Mouse (Mus musculus) hindbrain, embryonic 13.5 days (tissue): ENCODE measurements around the gene Tas2r143. TPM values are rescaled to one million over a fixed set of nuclear protein-coding genes. Genes with fewer than 3 reads are reported as not detected.

ENCODE experiments used
- ATAC-seq: fragments of 200-750 bp; cut with Nextera tagmentation; 2 replicates; pipeline ENCODE4 v1.8.0; 2017; ENCODE audit warnings: moderate TSS enrichment; ENCODE audit not compliant: low FRiP score
- H3K27ac ChIP-seq: fragments of 300-500 bp; sonication (generic); 2 replicates; pipeline ENCODE4 v1.5.1; 2015; ENCODE audit warnings: inconsistent platforms, mild to moderate bottlenecking, moderate library complexity
- H3K27me3 ChIP-seq: fragments of 300-500 bp; sonication (generic); 2 replicates; pipeline ENCODE4 v1.6.1; 2015; ENCODE audit warnings: mild to moderate bottlenecking, inconsistent platforms
- H3K36me3 ChIP-seq: fragments of 300-500 bp; sonication (generic); 2 replicates; pipeline ENCODE4 v1.6.1; 2015; ENCODE audit warnings: mild to moderate bottlenecking, inconsistent platforms
- H3K4me1 ChIP-seq: fragments of 300-500 bp; sonication (generic); replicated peaks from 2 replicates; pipeline ENCODE4 v1.6.1; 2015; ENCODE audit warnings: inconsistent platforms
- H3K4me2 ChIP-seq: fragments of 300-500 bp; sonication (generic); 2 replicates; pipeline ENCODE4 v1.6.1; 2015; ENCODE audit warnings: inconsistent platforms, mild to moderate bottlenecking, moderate library complexity
- H3K4me3 ChIP-seq: fragments of 300-500 bp; sonication (generic); 2 replicates; pipeline ENCODE4 v1.5.1; 2015; ENCODE audit warnings: mild to moderate bottlenecking, inconsistent platforms
- H3K9ac ChIP-seq: fragments of 300-500 bp; sonication (generic); 2 replicates; pipeline ENCODE4 v1.6.1; 2015; ENCODE audit warnings: mild to moderate bottlenecking, inconsistent platforms
- H3K9me3 ChIP-seq: fragments of 300-500 bp; sonication (generic); 2 replicates; pipeline ENCODE4 v1.6.1; 2016; ENCODE audit warnings: inconsistent platforms
- WGBS: fragments of 180-500 bp; shearing (Covaris S2); methylation state at CpG from one replicate; pipeline ENCODE4 v1.1.7; 2015; 5-methylcytosine and 5-hydroxymethylcytosine counted together
- polyA plus RNA-seq: library from polyadenylated mRNA; unstranded; fragments of >200 nt; fragmentation: Nextera tagmentation; extraction: Ambion mirVana; gene quantifications from 2 replicates; pipeline ENCODE4 v1.2.1, GENCODE M21; 2015

Tas2r143 gene
- polyA plus RNA-seq, 1 experiment from 2014 or later, result not detected

GRCm38 (mm10) chr6:42383360-42383759 lies 16.7 kb upstream of the Tas2r143 start:
- H3K36me3 ChIP-seq, result no peaks in the 10 kb centered on the region
- no peaks in the 10 kb centered on the region for H3K9me3 ChIP-seq
- WGBS, result 91% methylated on average over 5 of the region's 5 CpGs
- H3K4me2 ChIP-seq, result no peak overlapping the region
- no peaks in the 10 kb centered on the region for H3K4me1 ChIP-seq
- no peak overlapping the region for H3K4me3 ChIP-seq
- no peaks in the 10 kb centered on the region for H3K27me3 ChIP-seq
- H3K27ac ChIP-seq, result no peak overlapping the region
- no peak for ATAC-seq
- H3K9ac ChIP-seq, result no peak overlapping the region

GRCm38 (mm10) chr6:42385635-42386034 lies 14.4 kb upstream of the Tas2r143 start:
- Histone ChIP-seq H3K4me1 (no peaks in the 10 kb centered on the region), H3K27ac (no peak overlapping the region), H3K4me2 (no peak overlapping the region), H3K9ac (no peak overlapping the region), H3K4me3 (no peak overlapping the region), H3K27me3 (no peaks in the 10 kb centered on the region), H3K9me3 (no peaks in the 10 kb centered on the region), H3K36me3 (no peaks in the 10 kb centered on the region)
- ATAC-seq, result no peak
- WGBS, result 74% methylated on average over 4 of the region's 4 CpGs

GRCm38 (mm10) chr6:42391796-42392330 lies 8.2 kb upstream of the Tas2r143 start:
- no peak overlapping the region for H3K4me2 ChIP-seq
- no peaks in the 10 kb centered on the region for H3K9me3 ChIP-seq
- H3K4me1 ChIP-seq, result no peaks in the 10 kb centered on the region
- no peak overlapping the region for H3K4me3 ChIP-seq
- H3K36me3 ChIP-seq, result no peaks in the 10 kb centered on the region
- H3K27me3 ChIP-seq, result no peaks in the 10 kb centered on the region
- H3K9ac ChIP-seq, result no peak overlapping the region
- 67% methylated on average over 2 of the region's 2 CpGs for WGBS
- ATAC-seq, result no peak
- H3K27ac ChIP-seq, result no peak overlapping the region

GRCm38 (mm10) chr6:42395960-42396809 lies 3.9 kb upstream of the Tas2r143 start:
- Histone ChIP-seq H3K9ac (no peak overlapping the region), H3K27ac (no peak overlapping the region), H3K4me3 (no peak overlapping the region), H3K4me1 (no peaks in the 10 kb centered on the region), H3K4me2 (no peak overlapping the region), H3K36me3 (no peaks in the 10 kb centered on the region), H3K9me3 (no peaks in the 10 kb centered on the region), H3K27me3 (no peaks in the 10 kb centered on the region)
- 72% methylated on average over 9 of the region's 9 CpGs for WGBS
- ATAC-seq, result no peak

DNA sequence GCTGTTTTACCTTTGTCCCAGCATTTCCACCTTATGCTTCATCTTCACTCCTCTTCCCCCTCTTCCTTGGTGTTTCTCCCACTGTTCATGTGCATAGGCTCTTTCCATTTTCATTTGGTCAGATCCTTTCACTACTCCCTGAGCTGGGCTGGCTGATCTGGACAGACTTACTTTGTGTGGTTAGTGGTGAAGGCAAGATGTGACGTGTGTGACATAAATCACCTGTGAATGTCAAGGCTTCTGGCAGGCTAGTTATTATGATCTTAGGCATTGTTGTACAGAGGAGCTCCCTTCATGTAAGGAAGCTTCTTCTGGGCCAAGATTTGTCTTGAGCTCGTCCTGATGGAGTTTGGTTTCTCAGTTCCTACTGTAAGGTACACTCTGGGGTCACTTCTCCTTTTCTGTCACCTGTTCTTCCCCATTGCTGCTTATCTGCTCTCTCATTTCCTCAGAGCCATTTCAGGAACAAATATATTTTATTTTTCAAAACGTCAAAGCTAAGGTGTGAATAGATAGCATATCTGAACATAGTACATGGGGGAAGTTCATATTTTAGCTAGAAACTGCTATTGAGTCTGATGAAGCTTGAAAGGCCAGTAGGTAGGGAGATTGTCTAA lies 2.9 kb upstream of the Tas2r143 start:
- H3K4me1 ChIP-seq, result no peaks in the 10 kb centered on the region
- no peak overlapping the region for H3K27ac ChIP-seq
- H3K27me3 ChIP-seq, result no peaks in the 10 kb centered on the region
- H3K4me2 ChIP-seq, result no peak overlapping the region
- H3K36me3 ChIP-seq, result no peaks in the 10 kb centered on the region
- WGBS, result 78% methylated on average over 3 of the region's 3 CpGs
- no peaks in the 10 kb centered on the region for H3K9me3 ChIP-seq
- H3K4me3 ChIP-seq, result no peak overlapping the region
- H3K9ac ChIP-seq, result no peak overlapping the region
- no peak for ATAC-seq

GRCm38 (mm10) chr6:42398285-42398684 lies 1.8 kb upstream of the Tas2r143 start:
- Histone ChIP-seq H3K9me3 (no peaks in the 10 kb centered on the region), H3K9ac (no peak overlapping the region), H3K36me3 (no peaks in the 10 kb centered on the region), H3K4me3 (no peak overlapping the region), H3K27ac (no peak overlapping the region), H3K4me2 (no peak overlapping the region), H3K4me1 (no peaks in the 10 kb centered on the region), H3K27me3 (no peaks in the 10 kb centered on the region)
- 77% methylated on average over 3 of the region's 3 CpGs for WGBS
- ATAC-seq, result no peak

GRCm38 (mm10) chr6:42398998-42399397 lies 1.0 kb upstream of the Tas2r143 start:
- H3K36me3 ChIP-seq, result no peaks in the 10 kb centered on the region
- 86% methylated on average over 1 of the region's 1 CpGs for WGBS
- H3K27me3 ChIP-seq, result no peaks in the 10 kb centered on the region
- no peak overlapping the region for H3K4me2 ChIP-seq
- no peak for ATAC-seq
- H3K27ac ChIP-seq, result no peak overlapping the region
- H3K9me3 ChIP-seq, result no peaks in the 10 kb centered on the region
- H3K4me1 ChIP-seq, result no peaks in the 10 kb centered on the region
- H3K9ac ChIP-seq, result no peak overlapping the region
- no peak overlapping the region for H3K4me3 ChIP-seq

- no peak within 1 kb of the TSS for H3K4me2 ChIP-seq
These were observed 5.1 kb downstream of the Tas2r143 start, which contains the start of gene Tas2r135 for GRCm38 (mm10) chr6:42405134-42405533. Gene Tas2r135 (plus strand): TSS chr6:42405434.

DNA sequence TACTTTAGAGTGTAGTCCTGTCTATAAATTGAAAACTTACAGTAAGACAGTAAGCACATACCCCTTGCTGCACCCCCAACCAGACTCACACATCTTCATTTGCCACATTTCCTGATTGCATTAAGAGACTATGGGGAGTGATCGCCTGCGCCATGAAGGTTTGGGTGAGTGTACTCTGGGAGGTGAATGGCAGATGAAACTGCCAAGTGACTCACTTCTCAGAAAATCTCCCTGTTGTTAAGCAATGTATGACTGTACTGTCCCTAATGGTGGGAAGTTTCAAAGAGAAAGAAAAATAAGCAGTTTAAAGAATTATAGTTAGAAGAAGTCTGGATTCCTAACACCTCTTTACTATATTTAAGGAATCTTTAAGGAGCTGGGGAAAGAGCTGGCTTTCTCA lies 19.4 kb downstream of the Tas2r143 start:
- ATAC-seq, result no peak
- Histone ChIP-seq H3K4me2 (no peak overlapping the region), H3K9ac (no peak overlapping the region), H3K4me1 (no peaks in the 10 kb centered on the region), H3K36me3 (no peaks in the 10 kb centered on the region), H3K4me3 (no peak overlapping the region), H3K27ac (no peak overlapping the region), H3K9me3 (no peaks in the 10 kb centered on the region), H3K27me3 (no peaks in the 10 kb centered on the region)
- 92% methylated on average over 2 of the region's 2 CpGs for WGBS

More at GRCm38 (mm10) chr6:42405134-42405533, 5.1 kb downstream of the Tas2r143 start, which contains the start of gene Tas2r135:
- Histone ChIP-seq H3K4me3 (no peak within 1 kb of the TSS), H3K4me1 (no peaks in the 10 kb centered on the region), H3K9ac (no peak within 1 kb of the TSS), H3K27me3 (no peaks in the 10 kb centered on the region), H3K27ac (no peak within 1 kb of the TSS), H3K36me3 (no peaks in the 10 kb centered on the region), H3K9me3 (no peaks in the 10 kb centered on the region)
- 89% methylated on average over 2 of the region's 2 CpGs for WGBS
- no peak for ATAC-seq

DNA sequence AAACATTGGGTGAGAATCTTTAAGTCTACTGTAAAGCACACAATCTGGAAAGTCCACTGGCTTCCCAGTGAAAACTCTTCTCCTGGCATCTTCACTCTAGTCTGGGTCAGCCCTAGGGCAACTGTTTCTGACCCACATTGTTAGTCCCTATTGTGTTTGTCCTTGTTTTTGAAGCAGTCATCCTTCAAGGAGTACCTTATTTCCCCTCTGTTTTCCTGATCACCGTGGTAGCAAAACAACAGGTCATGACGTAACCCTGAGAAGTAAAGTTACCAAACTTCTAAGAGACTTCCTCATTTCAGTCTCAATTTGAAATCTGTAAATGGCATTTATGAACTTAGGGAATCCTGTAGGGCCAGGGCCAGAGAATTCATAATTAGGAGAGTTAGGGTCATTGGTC lies 21.4 kb downstream of the Tas2r143 start:
- no peak overlapping the region for H3K9ac ChIP-seq
- no peak overlapping the region for H3K27ac ChIP-seq
- no peak for ATAC-seq
- no peak overlapping the region for H3K4me3 ChIP-seq
- no peak overlapping the region for H3K4me2 ChIP-seq
- 77% methylated on average over 2 of the region's 2 CpGs for whole genome bisulfite sequencing
- H3K4me1 ChIP-seq, result no peaks in the 10 kb centered on the region
- H3K9me3 ChIP-seq, result no peaks in the 10 kb centered on the region
- no peaks in the 10 kb centered on the region for H3K27me3 ChIP-seq
- no peaks in the 10 kb centered on the region for H3K36me3 ChIP-seq

- Histone ChIP-seq H3K4me2 (no peak overlapping the region), H3K9ac (no peak overlapping the region), H3K36me3 (no peaks in the 10 kb centered on the region), H3K4me3 (no peak overlapping the region), H3K27me3 (no peaks in the 10 kb centered on the region), H3K27ac (no peak overlapping the region), H3K4me1 (no peaks in the 10 kb centered on the region), H3K9me3 (no peaks in the 10 kb centered on the region)
- WGBS, result 96% methylated on average over 3 of the region's 3 CpGs
- ATAC-seq, result no peak
These were observed 24.4 kb downstream of the Tas2r143 start for GRCm38 (mm10) chr6:42424472-42424871.

DNA sequence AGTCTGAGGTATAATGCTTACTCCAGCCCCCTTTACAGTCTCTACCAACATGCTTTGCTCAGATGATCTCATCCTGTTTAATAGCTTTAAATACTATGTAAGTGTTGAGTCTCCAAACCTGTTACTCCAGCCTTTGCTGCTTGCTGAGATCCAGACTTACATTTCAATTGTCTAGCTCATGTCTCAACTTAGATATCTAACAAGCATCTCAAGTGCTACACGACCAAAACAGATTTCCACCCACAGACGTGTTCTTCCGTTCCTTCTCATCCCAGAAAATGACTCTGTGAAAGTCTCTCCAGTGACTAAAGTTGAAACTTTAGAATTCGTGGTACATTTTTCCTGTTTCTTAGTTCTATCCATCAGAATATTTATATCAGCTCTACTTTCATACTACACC lies 26.3 kb downstream of the Tas2r143 start:
- WGBS, result 90% methylated on average over 4 of the region's 4 CpGs
- Histone ChIP-seq H3K9ac (no peak overlapping the region), H3K4me1 (no peaks in the 10 kb centered on the region), H3K4me3 (no peak overlapping the region), H3K9me3 (no peaks in the 10 kb centered on the region), H3K4me2 (no peak overlapping the region), H3K27me3 (no peaks in the 10 kb centered on the region), H3K36me3 (no peaks in the 10 kb centered on the region), H3K27ac (no peak overlapping the region)
- no peak for ATAC-seq
